Mouse (Mus musculus) adrenal gland, postnatal 10 days (tissue): Measurements from ENCODE around the gene Ech1. TPM values are rescaled to one million over a fixed set of nuclear protein-coding genes. Genes with fewer than 3 reads are reported as not detected.

Source experiments
- DNase-seq: peaks from one replicate; pipeline ENCODE4 v3.0.0; 2021; ENCODE audit warnings: mixed read lengths
- long read RNA-seq, 2 experiments: library from polyadenylated mRNA; stranded (forward); transcript quantifications; one replicate each; pipeline ENCODE4 v2.0.0; 2021
- total RNA-seq, 2 experiments: library from RNA; stranded (reverse); gene quantifications; 2 replicates each; pipeline ENCODE4 v1.2.3; 2021

Gene Ech1
- 1,000 to 10,000 TPM; 1,178 to 1,235 TPM for total RNA-seq
- long read RNA-seq, experiment 1, transcript Ech1-201 (10 exons, 1,267 nt), result major isoform, 1,959 of 2,071 reads
- long read RNA-seq, experiment 1, transcript Ech1-205 (2 exons, 861 nt), result minor isoform, 7 of 2,071 reads
- long read RNA-seq, experiment 1, partial matches to known transcripts, result 82 of 2,071 reads
- long read RNA-seq, experiment 1, other reads (novel, unspliced or antisense), result 22 of 2,071 reads
- long read RNA-seq, experiment 2, transcript Ech1-201 (10 exons, 1,267 nt), result major isoform, 1,041 of 1,119 reads
- long read RNA-seq, experiment 2, transcript Ech1-205 (2 exons, 861 nt), result minor isoform, 6 of 1,119 reads
- long read RNA-seq, experiment 2, partial matches to known transcripts, result 46 of 1,119 reads
- long read RNA-seq, experiment 2, other reads (novel, unspliced or antisense), result 26 of 1,119 reads

GRCm38 (mm10) chr7:28824941-28825685 lies at the start of gene Ech1:
Ech1 (plus strand) TSS chr7:28825217.
- peak; percentile 94 for DNase-seq

GRCm38 (mm10) chr7:28778825-28779224 lies 46.2 kb upstream of the Ech1 start:
- no peak for DNase-seq

DNA sequence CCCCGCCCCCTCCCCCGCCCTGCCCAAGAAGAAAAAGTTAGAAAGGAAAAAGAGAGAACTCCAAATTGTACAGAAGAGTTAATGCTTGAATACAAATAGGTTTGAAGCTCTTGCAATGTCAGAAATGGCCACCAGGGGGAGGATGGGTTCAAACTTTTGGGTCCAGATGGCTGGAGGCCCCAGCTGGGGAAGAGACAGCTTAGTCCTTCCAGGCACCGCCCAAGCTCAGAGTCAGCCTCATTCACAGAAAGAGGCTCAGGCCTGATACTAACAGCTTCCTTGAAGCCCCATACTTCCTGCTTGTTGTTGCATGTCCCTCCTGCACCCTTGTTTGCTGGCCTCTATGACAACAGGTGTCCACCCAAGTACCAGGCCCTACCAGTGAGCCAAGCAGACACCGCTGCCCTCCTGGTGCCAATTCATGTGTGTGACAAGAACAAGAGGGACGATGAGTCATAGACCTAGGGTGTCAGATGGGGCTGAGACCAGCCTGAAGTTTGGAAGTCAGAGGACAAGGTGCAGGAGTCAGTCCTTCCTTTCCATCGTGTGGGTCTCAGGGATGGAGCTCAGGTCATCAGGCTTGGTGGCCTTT lies 44.9 kb upstream of the Ech1 start:
- DNase-seq, result peak; percentile 94

DNA sequence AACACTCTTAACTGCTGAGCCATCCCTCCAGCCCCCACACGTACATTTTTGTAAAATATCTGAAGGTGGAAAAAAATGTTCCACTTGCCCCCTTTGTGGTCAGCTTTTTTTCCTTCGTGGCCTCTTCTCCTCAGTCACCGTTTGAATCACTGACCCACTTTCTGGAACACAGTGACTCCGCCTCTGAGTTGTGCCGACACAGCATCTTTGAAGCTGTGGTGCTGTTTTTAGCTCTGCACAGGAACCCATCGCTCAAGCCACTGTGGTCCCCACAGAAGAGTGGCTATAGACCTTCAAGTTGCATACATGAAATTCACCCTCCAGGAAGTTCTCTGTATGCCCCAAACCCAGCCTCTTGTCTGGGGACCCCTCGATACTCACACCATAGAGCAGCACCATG lies 44.2 kb upstream of the Ech1 start:
- DNase-seq, result no peak

GRCm38 (mm10) chr7:28781261-28781663 lies 43.8 kb upstream of the Ech1 start:
- no peak for DNase-seq

DNA sequence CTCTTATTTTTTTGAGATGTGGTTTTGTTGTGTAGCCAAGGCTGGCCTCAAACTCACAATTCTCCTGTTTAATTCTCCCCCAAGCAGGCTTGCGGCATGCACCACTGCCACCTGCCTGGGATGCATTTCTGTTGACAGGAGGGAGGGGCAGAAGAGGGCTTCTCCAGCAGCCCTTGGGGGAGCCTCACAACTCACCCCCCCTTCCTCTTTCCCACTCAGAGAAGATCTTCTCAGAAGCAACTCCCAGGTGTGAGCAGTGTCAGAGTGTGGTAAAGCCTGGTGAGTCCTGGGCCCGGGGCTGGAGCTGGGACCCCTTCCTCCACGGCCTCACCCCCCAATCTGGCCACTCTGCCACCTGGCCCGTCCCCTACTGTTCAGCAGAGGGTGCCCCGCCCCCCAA lies 39.9 kb upstream of the Ech1 start:
- DNase-seq, result no peak

GRCm38 (mm10) chr7:28787884-28788283 lies 37.1 kb upstream of the Ech1 start:
- DNase-seq, result no peak

DNA sequence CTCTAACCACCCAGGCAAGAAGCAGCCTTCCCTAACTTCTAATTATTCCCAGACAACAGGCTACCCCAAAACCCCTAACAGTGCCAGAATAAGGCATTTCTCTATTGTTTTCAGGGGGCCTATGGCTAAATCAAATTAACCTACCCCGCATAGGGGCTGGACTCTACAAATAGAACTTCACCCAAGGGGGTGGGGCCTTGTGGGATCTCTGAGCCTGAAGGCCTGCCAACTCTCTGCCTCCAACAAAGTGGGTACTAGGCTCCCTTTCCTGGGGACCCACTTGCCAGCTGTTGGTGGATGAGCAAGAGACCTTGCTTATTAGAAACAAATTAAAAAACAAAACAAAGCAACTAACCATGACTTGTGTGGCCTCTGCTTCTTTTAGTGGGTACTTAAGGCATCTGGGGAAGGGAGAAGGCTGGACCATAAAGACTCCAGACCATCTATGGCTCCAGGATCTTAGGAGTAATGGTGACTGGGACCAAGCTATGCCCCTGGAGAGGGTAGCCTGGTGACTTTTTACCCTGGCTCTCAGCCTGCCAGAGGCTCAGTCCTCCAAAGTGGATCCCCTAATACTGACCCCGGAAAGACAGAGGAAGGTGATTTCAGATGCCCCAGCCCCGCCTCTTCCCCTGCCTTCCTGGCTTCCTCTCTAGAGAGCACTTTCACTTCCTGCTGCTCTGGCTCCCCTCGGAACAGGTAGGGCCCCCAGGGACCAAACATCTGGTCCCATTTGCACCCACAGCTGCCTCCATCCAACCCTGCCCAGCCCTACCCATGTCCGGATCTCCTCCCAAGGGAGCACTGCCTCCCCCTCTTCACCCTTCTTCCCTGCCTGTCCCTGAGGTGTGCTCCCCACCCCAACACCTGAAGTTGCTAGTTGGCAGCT lies 36.5 kb upstream of the Ech1 start, which contains the start of gene Rinl:
Gene Rinl, plus strand, starts transcription at position 663 of the 889 bp plus-strand sequence.
- DNase-seq, result no peak

DNA sequence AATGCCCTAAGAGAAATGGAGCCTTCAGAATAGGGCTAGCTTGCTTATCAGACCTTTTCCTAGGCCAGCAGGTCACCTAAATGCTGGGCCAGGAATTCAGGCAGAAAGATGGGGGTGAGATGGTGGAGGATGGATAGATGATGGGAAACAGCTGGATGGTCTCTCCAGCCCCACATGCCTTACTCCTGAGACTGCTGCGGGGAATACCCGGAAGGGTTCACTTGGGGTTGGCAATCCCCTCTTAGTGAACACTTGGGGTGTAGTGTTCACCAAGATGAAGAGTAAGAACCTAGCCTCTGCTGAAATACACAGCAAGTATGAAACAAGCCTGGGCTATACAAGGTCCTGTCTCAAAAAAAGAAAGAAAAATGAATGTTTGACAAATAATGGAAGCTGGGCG lies 35.8 kb upstream of the Ech1 start:
- DNase-seq, result no peak

- no peak for DNase-seq
Measured at GRCm38 (mm10) chr7:28790066-28790806, 34.8 kb upstream of the Ech1 start.

GRCm38 (mm10) chr7:28791706-28792105 lies 33.3 kb upstream of the Ech1 start:
- DNase-seq, result no peak

- DNase-seq, result no peak
Measured at GRCm38 (mm10) chr7:28792391-28793185, 32.4 kb upstream of the Ech1 start.

- DNase-seq, result no peak
Measured at GRCm38 (mm10) chr7:28793834-28794233, 31.2 kb upstream of the Ech1 start.

- no peak for DNase-seq
Measured at GRCm38 (mm10) chr7:28794496-28794895, 30.5 kb upstream of the Ech1 start.

- no peak for DNase-seq
Measured at GRCm38 (mm10) chr7:28795832-28796231, 29.2 kb upstream of the Ech1 start.

DNA sequence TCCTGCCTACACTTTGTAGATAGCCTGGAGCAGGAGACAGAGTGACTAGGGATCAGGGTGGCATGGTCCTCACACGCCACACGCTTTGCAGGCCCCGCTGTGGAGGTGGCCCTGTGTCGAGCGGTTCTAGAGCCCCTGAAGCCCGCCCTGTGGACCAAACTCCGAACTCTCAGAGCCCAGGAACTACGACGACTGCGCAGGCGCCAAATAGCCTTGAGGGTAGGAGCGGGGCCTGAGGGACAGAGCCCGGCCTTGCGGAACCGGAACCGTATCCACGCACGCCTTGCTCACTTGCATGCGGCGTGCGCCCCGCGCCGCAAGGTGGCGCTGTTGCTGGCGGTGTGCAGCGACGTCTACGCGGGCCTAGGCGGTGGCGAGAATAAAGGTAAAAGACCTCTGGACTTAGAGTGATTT lies 28.4 kb upstream of the Ech1 start:
- DNase-seq, result peak; percentile 92

DNA sequence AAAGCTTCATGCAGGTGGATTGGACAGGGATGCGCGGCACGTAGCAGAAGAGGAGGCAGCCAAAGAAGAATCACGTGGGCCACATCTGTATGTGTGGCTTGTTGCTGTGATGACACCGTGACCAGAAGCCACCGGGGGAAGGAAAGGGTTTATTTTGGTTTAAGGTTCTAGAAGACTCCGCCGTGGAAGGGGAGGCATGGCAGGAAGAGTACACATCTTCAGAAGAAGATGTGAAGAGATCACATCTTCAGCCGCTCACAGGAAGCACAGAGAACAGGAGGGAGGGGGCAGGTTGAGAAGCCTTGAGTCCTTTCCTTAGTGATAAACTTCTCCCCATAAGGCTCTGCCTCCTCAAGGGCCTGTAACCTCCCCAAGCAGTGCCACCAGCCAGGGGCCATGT lies 25.0 kb upstream of the Ech1 start:
- DNase-seq, result no peak

- no peak for DNase-seq
Measured at GRCm38 (mm10) chr7:28801451-28801850, 23.6 kb upstream of the Ech1 start.

DNA sequence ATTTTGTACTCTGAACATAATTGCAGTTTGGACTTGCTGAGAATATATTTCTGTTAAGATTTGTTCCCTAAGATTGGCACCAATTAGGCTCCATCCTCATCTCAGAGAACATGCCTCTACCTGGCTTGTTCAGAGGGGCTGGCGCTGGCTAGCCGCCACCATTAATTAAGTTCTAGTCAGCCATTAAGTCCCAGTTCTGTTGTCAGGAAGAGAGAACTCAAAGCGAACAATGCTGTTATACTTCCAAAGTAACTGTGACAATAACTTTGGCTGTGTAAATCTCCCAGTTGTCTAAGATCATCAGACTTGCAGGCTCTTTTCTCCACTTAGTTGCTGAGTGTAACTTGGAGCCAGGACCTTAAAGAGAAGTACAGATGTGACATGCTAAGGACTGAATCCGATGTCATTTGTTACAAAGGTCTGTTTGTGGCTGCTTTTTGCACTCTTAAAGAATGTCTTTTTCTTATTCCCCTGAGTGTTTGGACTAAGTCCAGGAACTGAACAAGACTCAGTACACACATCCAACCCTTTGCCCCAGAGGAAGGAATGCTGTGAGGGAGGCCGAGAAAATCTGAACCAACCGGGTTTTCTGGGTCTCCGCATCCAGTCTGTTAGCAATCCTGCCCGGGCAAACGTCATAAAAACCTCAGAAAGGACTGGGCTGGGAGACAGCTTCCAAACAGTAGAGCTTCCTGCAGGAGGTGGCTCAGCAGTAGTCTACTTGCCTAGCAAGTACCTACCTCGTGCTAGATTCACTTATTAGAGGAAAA lies 22.9 kb upstream of the Ech1 start:
- no peak for DNase-seq
